Mouse (Mus musculus): Measurements from ENCODE around the gene Scamp5.

DNA sequence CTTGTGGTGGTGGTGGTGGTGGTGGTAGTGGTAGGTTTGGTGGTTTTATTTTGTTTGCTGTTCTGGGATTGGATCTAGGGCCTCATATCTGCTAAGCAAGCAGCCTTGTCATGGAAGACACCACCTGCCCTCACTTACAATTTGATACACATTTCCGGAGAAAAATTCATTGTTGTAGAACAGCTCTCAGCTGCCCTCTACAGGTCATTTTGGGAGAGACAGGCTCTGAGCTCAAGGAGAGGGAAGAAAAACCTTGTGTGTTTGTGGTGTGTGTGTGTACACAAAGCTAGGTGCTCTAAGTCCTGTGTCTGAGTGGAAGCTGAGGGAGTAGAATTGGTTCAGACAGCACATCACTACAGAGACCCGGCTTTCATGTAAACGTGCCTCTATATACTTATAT lies 49.3 kb upstream of the Scamp5 start:
- TF ChIP-seq POLR2A (IDR thresholded peaks at IDR 0.05; ENCODE audit: control insufficient read depth, extremely low read depth, insufficient read depth, low read length, poor library complexity) (no peak), CTCF (IDR thresholded peaks at IDR 0.05; ENCODE audit: borderline replicate concordance, control insufficient read depth, extremely low read depth, insufficient read depth, low read length, poor library complexity) (no peak)

All from thymus, adult 2 months (tissue).